ENCODE assay signal across 8 mouse cellular contexts in the genomic region with DNA sequence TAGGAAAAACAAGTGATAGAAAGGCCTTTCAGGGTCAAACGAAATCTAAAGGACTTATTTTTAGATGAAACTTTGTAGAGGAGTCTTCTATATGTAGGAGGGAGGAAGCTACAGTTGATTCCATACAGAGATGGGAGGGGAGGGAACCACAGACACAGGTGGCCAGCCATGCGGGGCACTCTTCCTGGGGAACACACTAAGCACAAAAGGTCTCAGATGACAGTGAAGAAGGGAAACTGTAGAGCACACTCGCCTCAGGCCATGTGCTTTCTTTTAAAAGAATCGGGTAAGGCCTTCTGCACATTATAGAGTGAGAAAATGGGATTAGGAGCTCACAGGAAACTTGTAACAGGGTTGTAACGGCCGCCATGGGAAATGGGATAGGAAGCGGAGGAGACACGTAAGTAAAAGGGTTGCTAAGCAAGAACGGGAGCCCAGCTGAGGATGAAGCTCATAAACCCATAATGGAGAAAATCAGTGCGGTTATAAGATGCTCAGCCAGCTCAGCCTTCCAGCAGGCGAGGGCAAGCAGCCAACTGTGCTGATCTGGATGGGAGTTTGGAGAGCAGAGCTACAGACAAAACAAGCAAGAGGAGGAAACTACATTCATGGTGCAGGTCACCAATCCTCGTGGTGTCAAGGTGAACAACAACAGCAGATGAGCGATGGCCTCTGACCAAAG.
DNase-seq lines count a peak whose midpoint lies in the region.

No protein-coding gene starts in this region.

- intact Hi-C loops in gastrocnemius, postnatal 36 days (cut with DNase I): no loop called here
- intact Hi-C loops in left cerebral cortex, postnatal 4 days (cut with DNase I): loop anchor here (10.0 kb wide), 1 partner anchor 176 kb away; no protein-coding TSS in a partner anchor

- peak; percentile 68 for DNase-seq in layer of hippocampus, adult 11-12 months (ENCODE audit: low spot score)
- no peak for DNase-seq in layer of hippocampus, adult 9-10 months (ENCODE audit: low spot score)
- peak; percentile 85 for DNase-seq in cerebellum, adult 9-10 months
- DNase-seq in gastrocnemius, postnatal 36 days: peak; percentile 20 to 21
- peak; percentile 85 for DNase-seq in left cerebral cortex, postnatal 4 days
- peak; percentile 16 for DNase-seq in testis, postnatal 14 days (ENCODE audit: low spot score)
- DNase-seq in thymus, adult 18-20 months: no peak
- DNase-seq in lung, adult 18-20 months: no peak

Comparison
In these comparisons a context has a peak if more than half of its experiments do, and no peak if none do; other contexts are left out.
1. DNase-seq: peak in layer of hippocampus, adult 11-12 months (single experiment), cerebellum, adult 9-10 months (single experiment), gastrocnemius, postnatal 36 days (2 of 2), left cerebral cortex, postnatal 4 days (single experiment) and testis, postnatal 14 days (single experiment); none in layer of hippocampus, adult 9-10 months (single experiment), thymus, adult 18-20 months (0 of 2) and lung, adult 18-20 months (0 of 2).